Mouse (Mus musculus) effector memory CD4-positive, alpha-beta T cell, adult 7 months (primary cell): ENCODE measurements around the gene Rybp. TPM values are rescaled to one million over a fixed set of nuclear protein-coding genes. Genes with fewer than 3 reads are reported as not detected.

Experiments used
- polyA plus RNA-seq: library from polyadenylated mRNA; unstranded; fragments of 100-300 nt; shearing (Covaris generic); gene quantifications from one replicate; pipeline ENCODE4 v1.2.1, GENCODE M21; 2017

The Rybp gene
- 49.6 TPM for polyA plus RNA-seq

GRCm38 (mm10) chr6:100287334-100288015 is at the start of gene Rybp:
Rybp (minus strand) TSS chr6:100287485.

